Mouse (Mus musculus) brown adipose tissue, adult 24 weeks (tissue): Measurements from ENCODE around the gene Pigw. TPM values are rescaled to one million over a fixed set of nuclear protein-coding genes. Genes with fewer than 3 reads are reported as not detected.
"Not testable (repeated sequence)": the region's sequence is repeated elsewhere in the genome, so short reads cannot be mapped to it uniquely, and the experiment has no call there.

Source experiments
- H3K27ac ChIP-seq: fragments of 200-500 bp; replicated peaks from 2 replicates; pipeline ENCODE4 v1.5.1; 2012; ENCODE audit warnings: low read depth, mild to moderate bottlenecking, low read length
- H3K4me1 ChIP-seq: fragments of 200-500 bp; 2 replicates; pipeline ENCODE4 v1.6.1; 2012; ENCODE audit warnings: low read length, mixed read lengths; ENCODE audit not compliant: control insufficient read depth, insufficient read depth, insufficient read length
- H3K4me3 ChIP-seq: fragments of 200-500 bp; 2 replicates; pipeline ENCODE4 v1.5.1; 2012; ENCODE audit warnings: low read depth, mild to moderate bottlenecking, low read length, moderate library complexity; ENCODE audit not compliant: insufficient read depth
- polyA plus RNA-seq: library from polyadenylated mRNA; stranded (reverse); fragments of >200 nt; gene quantifications from 2 replicates; pipeline ENCODE4 v1.2.4, GENCODE M21; 2012; ENCODE audit not compliant: missing spikeins, insufficient read depth, insufficient read length

Gene Pigw
- polyA plus RNA-seq, 1 experiment, result 4.7 TPM

DNA sequence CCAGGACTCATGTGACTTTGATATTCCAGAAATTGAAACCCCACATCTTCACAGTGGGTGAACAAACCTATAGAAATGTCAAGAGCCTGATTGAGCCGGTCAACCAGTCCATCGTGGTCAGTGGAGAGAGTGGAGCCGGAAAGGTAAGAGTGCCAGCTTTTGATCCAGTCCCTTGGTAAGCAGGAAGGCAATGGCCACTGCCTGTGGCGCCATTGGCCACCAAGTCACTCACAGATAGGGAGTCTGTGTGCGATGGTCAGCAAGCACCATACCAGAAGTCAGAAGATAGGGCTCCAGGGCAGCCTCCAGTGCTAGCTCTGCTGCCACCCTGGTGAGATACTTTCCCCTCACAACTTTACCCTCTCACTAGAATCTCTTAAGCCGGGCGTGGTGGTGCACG is 7.9 kb upstream of the Pigw start:
- no peaks in the 10 kb centered on the region for H3K4me1 ChIP-seq
- H3K4me3 ChIP-seq, result no peak overlapping the region
- H3K27ac ChIP-seq, result no peak overlapping the region

DNA sequence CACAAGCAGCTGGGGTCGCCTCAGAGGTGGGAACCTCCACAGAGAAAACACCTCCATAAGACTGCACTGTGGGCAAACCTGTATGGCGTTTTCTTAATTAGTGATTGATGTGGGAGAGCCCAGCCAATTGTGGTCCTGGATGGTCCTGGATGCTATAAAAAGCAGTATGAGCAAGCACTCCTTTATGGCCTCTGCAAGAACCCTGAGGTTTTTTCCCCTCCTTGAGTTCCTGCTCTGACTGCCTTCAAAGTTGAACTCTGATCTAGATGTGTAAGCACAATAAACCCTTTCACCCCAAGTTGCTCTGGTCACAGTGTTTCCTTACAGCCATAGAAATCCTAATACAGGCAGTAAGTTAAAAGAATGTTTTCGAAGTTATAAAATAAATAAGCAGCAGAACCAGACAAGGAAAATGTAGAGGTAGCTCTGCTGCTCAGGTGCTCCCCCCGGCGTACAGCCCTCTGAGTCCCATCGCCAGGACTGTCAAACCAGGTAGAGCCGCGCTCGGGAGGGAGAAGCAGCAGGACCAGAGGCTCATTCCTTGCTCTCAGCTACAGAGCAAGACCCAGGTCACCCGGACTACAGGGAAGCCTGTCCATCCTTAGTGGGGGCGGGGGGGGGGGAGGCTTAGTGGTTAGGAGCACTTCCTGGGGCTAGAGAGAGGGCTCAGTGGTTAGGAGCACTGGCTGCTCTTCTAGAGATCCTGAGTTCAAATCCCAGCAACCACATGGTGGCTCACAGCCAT is 6.9 kb upstream of the Pigw start:
- Histone ChIP-seq H3K4me1 (no peaks in the 10 kb centered on the region), H3K27ac (no peak overlapping the region), H3K4me3 (no peak overlapping the region)

DNA sequence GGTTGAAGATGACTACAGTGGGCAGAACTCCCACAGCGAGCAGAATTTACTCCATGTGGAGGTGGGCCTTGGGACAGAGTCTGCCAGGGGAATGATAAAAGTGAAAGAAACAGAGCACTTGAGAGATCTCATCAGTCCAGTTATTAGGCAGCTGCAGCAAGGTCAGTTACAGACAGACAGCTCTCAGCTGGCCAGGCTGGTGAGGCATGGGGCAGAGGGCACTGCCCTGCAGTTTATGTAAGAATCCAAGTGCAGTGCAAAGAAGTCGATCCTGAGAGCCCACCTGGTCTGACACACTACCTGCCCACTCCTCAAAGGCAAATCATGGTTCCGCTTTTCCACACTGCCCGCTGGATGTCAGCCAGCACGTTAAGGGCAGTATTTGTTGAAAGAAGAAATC is 6.2 kb upstream of the Pigw start:
- no peaks in the 10 kb centered on the region for H3K4me1 ChIP-seq
- no peak overlapping the region for H3K4me3 ChIP-seq
- no peak overlapping the region for H3K27ac ChIP-seq

DNA sequence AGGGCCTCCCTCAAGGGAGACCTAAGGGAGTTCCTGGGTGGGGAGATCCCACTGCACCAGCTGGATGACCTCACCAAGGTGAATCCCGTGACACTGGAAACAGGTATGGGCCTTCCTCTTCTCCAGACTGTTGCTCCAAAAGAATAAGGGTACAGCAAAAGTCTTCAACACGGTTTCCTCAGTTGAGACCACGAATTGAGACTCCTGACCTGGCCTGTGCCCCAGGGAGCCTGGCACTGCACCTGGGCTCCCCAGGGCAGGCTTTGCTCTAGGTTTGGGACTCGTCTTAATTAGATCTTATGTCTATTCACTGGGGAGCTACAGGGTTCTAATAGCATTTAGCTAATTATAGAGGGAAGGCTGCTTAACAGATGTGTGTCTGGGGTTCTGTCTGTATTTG is 5.2 kb upstream of the Pigw start:
- H3K4me1 ChIP-seq, result no peaks in the 10 kb centered on the region
- H3K27ac ChIP-seq, result no peak overlapping the region
- no peak overlapping the region for H3K4me3 ChIP-seq

DNA sequence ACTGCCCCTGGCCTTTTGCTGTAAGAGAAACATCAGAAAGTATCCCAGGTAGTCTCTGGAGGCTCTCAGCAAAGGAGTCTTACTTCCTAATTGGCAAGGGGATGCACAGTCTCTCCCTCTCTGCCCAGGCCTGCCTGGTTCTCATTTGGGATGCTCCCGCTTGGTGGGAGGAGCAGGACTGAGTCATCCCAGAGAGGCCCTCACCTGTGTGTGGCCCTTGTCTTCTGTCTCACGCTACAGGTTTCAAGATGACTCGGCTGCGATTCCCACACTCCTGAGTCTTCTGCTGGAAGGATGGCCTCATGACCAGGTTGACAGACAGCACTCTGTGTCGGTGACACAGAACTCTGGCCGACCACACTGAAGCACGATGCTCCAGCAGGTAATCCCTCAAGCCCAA is 2.3 kb upstream of the Pigw start:
- no peaks in the 10 kb centered on the region for H3K4me1 ChIP-seq
- no peak overlapping the region for H3K4me3 ChIP-seq
- H3K27ac ChIP-seq, result no peak overlapping the region

DNA sequence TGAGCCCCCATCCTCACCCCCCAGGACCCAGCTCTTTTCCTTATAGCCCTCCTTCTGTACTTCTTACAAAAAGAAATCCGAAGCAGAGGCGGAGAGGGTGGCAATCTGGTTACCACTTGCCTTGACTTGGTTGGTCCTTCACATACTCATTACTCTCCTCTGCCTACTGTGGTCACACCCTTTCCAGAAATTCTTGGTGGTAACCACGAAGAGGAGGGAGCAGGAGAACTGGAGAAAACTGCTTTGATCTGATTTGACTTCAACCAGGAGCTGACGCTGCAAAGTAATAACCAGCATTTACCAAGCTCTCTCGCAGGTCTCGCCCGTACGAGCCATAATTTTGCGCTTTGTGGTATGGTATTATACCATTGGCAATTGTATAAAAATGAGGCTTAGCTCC is 886 bp upstream of the Pigw start:
- Histone ChIP-seq H3K4me1 (no peaks in the 10 kb centered on the region), H3K4me3 (peak overlapping the region; percentile 99), H3K27ac (no peak overlapping the region)

DNA sequence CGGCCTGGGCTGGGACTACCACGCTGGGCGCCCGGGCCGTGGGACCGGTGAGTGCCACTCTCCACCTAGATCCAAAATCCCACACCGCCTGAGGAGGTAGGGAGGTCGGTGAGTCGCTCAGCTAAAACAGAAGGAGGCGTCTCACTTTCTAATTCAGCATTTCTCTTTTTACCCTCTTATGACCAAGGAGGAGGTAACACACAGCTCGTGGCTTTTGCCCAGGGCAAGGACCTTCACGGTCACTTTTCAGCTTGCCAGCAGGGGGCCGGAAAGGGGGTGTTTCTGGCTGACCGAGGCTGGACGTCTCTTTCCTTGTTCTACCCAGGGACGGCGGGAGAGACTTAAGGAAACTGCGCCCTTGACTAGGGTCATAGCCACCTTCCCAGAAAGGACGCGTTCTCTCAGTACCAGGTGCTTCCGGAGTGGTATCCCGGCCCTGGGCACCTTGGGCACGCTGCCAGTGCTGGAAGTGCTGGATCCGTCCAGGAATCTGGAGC is 428 bp upstream of the Pigw start:
- H3K27ac ChIP-seq, result peak overlapping the region; percentile 53
- peak overlapping the region; percentile 99 for H3K4me3 ChIP-seq
- no peaks in the 10 kb centered on the region for H3K4me1 ChIP-seq

DNA sequence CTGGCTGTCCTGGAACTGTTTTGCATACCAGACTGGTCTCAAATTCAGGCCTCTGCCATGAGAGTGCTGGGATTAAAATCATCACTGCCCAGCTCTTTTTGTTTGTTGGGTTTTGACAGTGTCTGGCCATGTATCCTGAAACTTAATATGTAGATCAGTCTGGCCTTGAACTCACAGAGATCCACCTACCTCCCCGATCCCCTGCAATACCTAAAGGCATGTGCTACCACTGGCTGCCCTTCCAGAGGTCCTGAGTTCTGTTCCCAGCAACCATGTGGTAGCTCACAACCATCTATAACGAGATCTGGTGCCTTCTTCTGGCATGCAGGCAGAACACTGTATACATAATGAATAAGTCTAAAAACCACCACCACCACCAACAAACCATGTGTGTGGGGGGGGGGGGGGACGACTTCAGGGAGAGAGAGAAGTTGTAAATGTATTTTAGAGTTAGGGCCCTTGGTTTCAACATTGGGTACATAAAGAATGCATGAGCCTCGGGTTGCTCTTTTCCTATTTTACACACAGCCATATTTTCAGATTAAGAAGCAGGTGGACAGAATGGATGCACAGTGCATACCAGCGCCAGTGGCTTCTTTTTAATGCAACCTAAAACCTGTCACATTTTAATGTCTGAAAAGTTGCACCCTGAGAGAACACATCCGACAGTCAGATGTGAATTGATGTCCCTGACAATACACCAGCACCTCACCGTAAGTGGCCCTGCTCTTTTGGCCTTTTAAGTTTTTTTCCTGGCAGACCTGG is 896 bp downstream of the Pigw start:
- Histone ChIP-seq H3K4me3 (peak overlapping the region; percentile 99), H3K4me1 (no peaks in the 10 kb centered on the region)

DNA sequence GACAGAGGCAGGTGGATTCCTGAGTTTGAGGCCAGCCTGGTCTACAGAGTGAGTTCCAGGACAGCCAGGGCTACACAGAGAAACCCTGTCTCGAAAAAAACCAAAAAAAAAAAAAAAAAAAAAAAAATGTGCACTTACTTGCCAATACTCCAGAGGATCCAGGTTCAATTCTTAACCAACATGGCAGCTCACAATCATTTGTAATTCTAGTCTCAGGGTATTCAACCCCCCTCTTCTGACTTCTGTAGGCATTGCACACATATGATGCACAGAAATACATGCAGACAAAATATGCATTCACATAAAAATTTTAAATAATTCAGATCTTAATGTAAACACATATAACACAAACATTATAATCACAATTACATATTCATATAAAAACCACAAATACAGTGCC is 4.1 kb downstream of the Pigw start:
- H3K4me1 ChIP-seq, H3K4me3 ChIP-seq, H3K27ac ChIP-seq: not testable (repeated sequence)

More for the DNA sequence above, 896 bp downstream of the Pigw start:
- H3K27ac ChIP-seq, result peak overlapping the region; percentile 61

DNA sequence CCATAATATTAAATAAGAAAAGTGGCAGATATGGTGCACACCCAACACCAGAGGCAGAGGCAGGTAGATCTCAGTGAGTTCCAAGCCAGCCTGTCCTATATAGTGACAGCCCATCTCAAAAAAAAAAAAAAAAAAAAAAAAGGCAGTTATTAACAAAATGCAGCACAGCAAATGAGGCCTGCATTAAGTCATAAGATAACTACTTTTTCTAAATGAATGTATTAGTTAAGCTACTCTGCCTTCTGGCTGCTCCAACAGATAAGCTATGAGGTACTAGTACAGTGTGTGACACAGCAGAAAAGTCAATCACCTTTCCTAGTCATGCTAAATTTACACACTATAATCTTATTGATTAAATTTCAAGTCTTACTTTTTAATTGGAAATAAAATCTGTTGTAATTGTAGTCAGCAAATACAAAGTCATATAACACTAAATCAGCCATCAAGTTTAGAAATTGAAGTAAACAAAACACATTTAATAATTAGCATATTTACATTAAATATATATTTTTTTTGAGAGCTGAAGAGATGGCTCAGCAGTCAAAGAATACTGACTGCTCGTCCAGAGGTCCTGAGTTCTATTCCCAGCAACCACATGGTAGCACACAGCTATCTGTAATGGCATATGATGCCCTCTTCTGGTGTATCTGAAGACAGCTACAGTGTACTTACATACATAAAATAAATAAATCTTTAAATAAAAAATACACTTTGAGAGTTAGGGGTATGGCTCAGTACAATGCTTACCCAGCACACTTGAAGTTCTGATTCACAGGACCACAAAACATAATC is 6.8 kb downstream of the Pigw start:
- Histone ChIP-seq H3K27ac (no peak overlapping the region), H3K4me1 (no peaks in the 10 kb centered on the region; the same call in 1 of the 2 replicates), H3K4me3 (no peak overlapping the region)

DNA sequence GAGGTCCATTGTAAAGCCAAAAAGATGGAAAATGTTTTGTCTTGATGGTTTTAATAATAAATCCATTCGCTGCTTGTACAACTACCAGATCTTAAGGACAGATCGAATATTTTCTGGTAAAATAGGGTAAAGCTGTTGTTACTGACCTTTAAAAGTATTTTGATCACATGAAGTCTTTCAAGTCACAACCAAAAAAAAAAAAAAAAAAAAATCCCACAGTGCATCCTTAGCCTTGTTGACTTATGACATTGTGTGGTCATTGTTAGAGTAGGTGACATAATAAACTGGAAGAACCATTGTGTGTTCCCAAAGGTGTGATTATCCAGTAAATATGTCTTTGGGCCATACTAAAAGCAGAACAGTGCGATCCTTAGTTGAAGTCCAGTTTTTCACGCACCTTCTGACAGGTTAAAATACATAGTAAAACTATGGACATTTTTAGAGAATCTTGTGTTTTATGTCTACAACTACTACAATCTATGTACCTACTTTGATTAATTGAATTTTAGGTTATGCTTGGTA is 8.5 kb downstream of the Pigw start:
- peak overlapping the region; percentile 88 for H3K27ac ChIP-seq
- H3K4me1 ChIP-seq, result peaks cover 3% of the 10 kb centered on the region; the same call in 1 of the 2 replicates
- peak overlapping the region; percentile 69 for H3K4me3 ChIP-seq

DNA sequence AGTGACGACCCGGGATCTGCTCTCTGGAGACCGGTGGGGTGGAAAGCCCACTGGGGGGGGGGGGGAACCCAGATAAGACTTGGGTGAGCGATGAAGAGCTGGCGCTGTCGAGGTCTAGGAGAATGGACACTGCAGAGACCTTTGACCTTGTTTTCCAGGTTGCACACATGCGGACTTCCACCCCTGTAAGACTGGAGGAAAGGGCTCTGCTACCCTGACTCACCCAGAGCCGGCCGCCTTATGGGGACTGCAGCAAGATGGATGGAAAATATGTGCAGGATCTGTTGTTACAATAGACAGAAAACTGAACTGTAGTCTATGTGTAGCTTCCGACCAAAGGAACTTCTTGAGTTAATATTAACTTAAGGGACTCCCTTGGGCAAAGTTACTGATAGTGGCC is 9.0 kb downstream of the Pigw start:
- Histone ChIP-seq H3K27ac (peak overlapping the region; percentile 88), H3K4me3 (peak overlapping the region; percentile 69), H3K4me1 (peaks cover 5% of the 10 kb centered on the region; the same call in 1 of the 2 replicates)

DNA sequence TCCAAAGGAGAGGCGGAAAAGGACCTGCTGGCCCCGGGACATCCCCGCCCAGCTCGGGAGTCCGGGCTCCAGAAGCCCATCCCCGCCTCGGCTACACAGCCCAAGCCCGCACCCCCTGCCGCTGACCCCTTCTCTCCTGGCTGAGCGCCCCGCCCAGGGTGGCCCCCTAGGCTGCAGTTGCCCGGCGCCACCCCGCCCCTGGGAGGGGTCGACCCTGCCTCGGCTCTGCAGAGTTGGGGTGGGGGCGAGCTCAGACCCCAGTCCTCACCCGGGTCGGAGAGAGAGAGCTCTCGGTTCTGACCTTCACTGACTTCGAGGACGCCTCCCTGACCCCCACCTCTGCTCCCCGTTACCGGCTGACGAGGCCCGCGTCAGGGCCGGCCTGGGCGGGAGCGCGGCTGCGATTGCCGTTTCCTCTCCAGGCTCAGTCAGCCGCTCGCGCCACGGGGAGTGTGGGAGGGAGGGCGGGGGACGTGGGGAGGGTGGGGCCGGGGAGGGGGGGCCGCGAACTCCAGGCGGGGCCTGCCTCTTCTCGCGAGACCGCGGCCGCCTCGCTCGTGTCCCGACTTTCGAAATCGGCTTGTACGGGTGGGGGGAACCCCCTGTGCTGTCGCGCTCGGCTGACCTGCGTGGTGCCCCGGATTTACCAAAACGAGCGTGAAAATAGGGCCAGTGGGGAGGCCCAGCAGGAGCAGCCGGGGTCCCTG is 9.6 kb downstream of the Pigw start, which contains the start of gene Ggnbp2:
TSS of gene Ggnbp2 (minus strand) at position 481 of the 707 bp plus-strand sequence.
- H3K4me3 ChIP-seq, result peak within 1 kb of the TSS; percentile 100
- H3K27ac ChIP-seq, result peak within 1 kb of the TSS; percentile 100
- H3K4me1 ChIP-seq, result peaks cover 7% of the 10 kb centered on the region; the same call in 1 of the 2 replicates

DNA sequence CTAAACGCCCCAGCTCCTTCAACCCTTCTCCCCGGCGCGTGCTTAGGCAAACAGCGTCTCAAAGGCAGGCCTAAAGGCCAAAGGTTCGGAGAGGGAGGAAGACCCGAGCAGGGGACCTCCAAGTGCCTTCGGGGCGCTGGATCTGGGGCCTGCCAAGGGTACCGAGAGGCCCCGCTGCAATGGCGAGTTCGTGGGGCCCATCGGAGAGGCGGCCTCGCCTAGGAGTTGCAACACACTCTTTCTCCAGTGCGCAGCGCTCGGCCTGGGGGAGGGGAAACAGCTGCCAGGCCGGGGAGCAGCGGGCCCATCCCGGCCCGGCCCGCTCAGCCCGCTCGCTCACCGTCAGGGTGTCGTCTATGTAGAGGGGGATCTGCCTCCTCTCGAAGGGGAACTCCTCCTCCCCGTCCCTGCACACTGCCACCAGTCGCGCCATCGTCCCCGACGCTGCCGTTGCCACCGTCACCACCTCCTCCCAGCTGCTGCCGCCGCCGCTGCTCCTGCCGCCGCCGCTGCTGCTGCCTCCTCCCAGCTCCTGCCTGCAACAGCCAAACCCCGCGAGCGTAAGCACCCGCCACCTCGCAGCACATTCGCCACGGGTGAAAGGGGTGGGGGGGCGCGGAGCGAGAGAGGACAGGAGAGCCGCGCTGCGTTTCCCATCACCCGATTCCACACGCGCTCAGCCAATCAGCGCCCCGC is 10.4 kb downstream of the Pigw start:
- H3K27ac ChIP-seq, result peak overlapping the region; percentile 64
- peaks cover 9% of the 10 kb centered on the region; the same call in 1 of the 2 replicates for H3K4me1 ChIP-seq
- H3K4me3 ChIP-seq, result peak overlapping the region; percentile 90
